Mouse (Mus musculus): Measurements from ENCODE around the gene Stpg1.
A peak's percentile ranks its signal among the peaks of the same experiment; 100 is the strongest.

Stpg1 gene

GRCm38 (mm10) chr4:135513865-135514264, 19.3 kb downstream of the Stpg1 start:
- DNase-seq (ENCODE audit: extremely low read depth, low read depth), result no peak

GRCm38 (mm10) chr4:135514925-135515324, 20.3 kb downstream of the Stpg1 start:
- DNase-seq (ENCODE audit: extremely low read depth, low read depth), result no peak

GRCm38 (mm10) chr4:135516351-135517316, 22.0 kb downstream of the Stpg1 start:
- peak; percentile 46 for DNase-seq (ENCODE audit: extremely low read depth, low read depth)

- no peak for DNase-seq (ENCODE audit: extremely low read depth, low read depth)
Measured at GRCm38 (mm10) chr4:135518135-135518534, 23.5 kb downstream of the Stpg1 start.

- DNase-seq (ENCODE audit: extremely low read depth, low read depth), result no peak
Measured at GRCm38 (mm10) chr4:135520421-135520820, 25.8 kb downstream of the Stpg1 start.

- DNase-seq (ENCODE audit: extremely low read depth, low read depth), result no peak
Measured at GRCm38 (mm10) chr4:135523939-135524338, 29.3 kb downstream of the Stpg1 start.

- DNase-seq (ENCODE audit: extremely low read depth, low read depth), result no peak
Measured at GRCm38 (mm10) chr4:135525057-135525456, 30.5 kb downstream of the Stpg1 start.

- no peak for DNase-seq (ENCODE audit: extremely low read depth, low read depth)
Measured at GRCm38 (mm10) chr4:135526039-135526710, 31.6 kb downstream of the Stpg1 start.

- DNase-seq (ENCODE audit: extremely low read depth, low read depth), result no peak
Measured at GRCm38 (mm10) chr4:135530270-135530669, 35.7 kb downstream of the Stpg1 start.

GRCm38 (mm10) chr4:135531236-135531635, 36.6 kb downstream of the Stpg1 start:
- DNase-seq (ENCODE audit: extremely low read depth, low read depth), result no peak

GRCm38 (mm10) chr4:135531771-135532613, 37.4 kb downstream of the Stpg1 start:
- no peak for DNase-seq (ENCODE audit: extremely low read depth, low read depth)

GRCm38 (mm10) chr4:135533001-135533400, 38.4 kb downstream of the Stpg1 start:
- no peak for DNase-seq (ENCODE audit: extremely low read depth, low read depth)

GRCm38 (mm10) chr4:135535021-135535420, 40.4 kb downstream of the Stpg1 start:
- no peak for DNase-seq (ENCODE audit: extremely low read depth, low read depth)

- DNase-seq (ENCODE audit: extremely low read depth, low read depth), result no peak
Measured at GRCm38 (mm10) chr4:135539056-135539455, 44.5 kb downstream of the Stpg1 start.

- no peak for DNase-seq (ENCODE audit: extremely low read depth, low read depth)
Measured at GRCm38 (mm10) chr4:135540057-135540456, 45.5 kb downstream of the Stpg1 start.

- DNase-seq (ENCODE audit: extremely low read depth, low read depth), result no peak
Measured at GRCm38 (mm10) chr4:135544284-135544683, 49.7 kb downstream of the Stpg1 start.

GRCm38 (mm10) chr4:135545080-135545511, 50.5 kb downstream of the Stpg1 start:
- DNase-seq (ENCODE audit: extremely low read depth, low read depth), result peak; percentile 40

- no peak for DNase-seq (ENCODE audit: extremely low read depth, low read depth)
Measured at GRCm38 (mm10) chr4:135546008-135546407, 51.4 kb downstream of the Stpg1 start.

- DNase-seq (ENCODE audit: extremely low read depth, low read depth), result no peak
Measured at GRCm38 (mm10) chr4:135546793-135547192, 52.2 kb downstream of the Stpg1 start.

GRCm38 (mm10) chr4:135547551-135547950, 53.0 kb downstream of the Stpg1 start:
- no peak for DNase-seq (ENCODE audit: extremely low read depth, low read depth)

- DNase-seq (ENCODE audit: extremely low read depth, low read depth), result no peak
Measured at GRCm38 (mm10) chr4:135548108-135548507, 53.5 kb downstream of the Stpg1 start.

Data from MEL-GATA-1-ER (cell line).